Mouse (Mus musculus): ENCODE measurements at regions not wholly inside any gene's neighbourhood (a gene's known extent, or its start where the extent isn't known, plus 50 kb on each side); places are given as distances from the start of the nearest gene placed in this dataset.

- ATAC-seq (ENCODE audit: low FRiP score) = no peak
Measured at GRCm38 (mm10) chr16:92971956-92972355, 146.0 kb upstream of the Runx1 start.

GRCm38 (mm10) chr16:92970587-92970986 lies 144.6 kb upstream of the Runx1 start:
- no peak for ATAC-seq (ENCODE audit: low FRiP score)
- Histone ChIP-seq H3K4me1 (no peaks in the 10 kb centered on the region), H3K27me3 (no peaks in the 10 kb centered on the region), H3K36me3 (replicated peaks) (no peaks in the 10 kb centered on the region), H3K9ac (no peak overlapping the region), H3K4me3 (replicated peaks) (no peak overlapping the region), H3K4me2 (no peak overlapping the region), H3K9me3 (no peaks in the 10 kb centered on the region), H3K27ac (no peak overlapping the region)
- WGBS = 90% methylated on average over 2 of the region's 2 CpGs

More at GRCm38 (mm10) chr16:92971956-92972355, 146.0 kb upstream of the Runx1 start:
- Histone ChIP-seq H3K9ac (no peak overlapping the region), H3K4me2 (no peak overlapping the region), H3K27me3 (no peaks in the 10 kb centered on the region), H3K4me3 (replicated peaks) (no peak overlapping the region), H3K27ac (no peak overlapping the region), H3K4me1 (no peaks in the 10 kb centered on the region), H3K9me3 (no peaks in the 10 kb centered on the region), H3K36me3 (replicated peaks) (no peaks in the 10 kb centered on the region)
- WGBS = 88% methylated on average over 3 of the region's 3 CpGs

DNA sequence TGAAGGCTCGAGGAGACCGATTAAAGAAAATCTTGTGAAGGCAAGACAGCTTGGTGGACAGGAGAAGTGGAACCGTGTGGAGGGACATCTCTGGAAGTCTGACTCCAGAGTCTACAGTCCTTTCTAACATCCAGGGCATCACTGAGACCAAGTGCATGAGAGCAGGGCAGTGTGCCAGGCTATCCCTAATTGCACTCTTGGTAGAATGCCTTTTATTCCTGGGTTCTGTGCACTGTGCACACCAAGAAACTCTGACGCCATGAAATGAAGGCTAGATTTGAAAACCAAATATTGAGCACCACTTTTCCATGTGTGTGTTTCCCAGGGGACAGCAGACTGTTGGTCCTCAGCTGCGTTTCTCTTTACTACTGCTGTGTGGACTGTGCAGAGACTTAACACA lies 143.1 kb upstream of the Runx1 start:
- Histone ChIP-seq H3K9me3 (no peaks in the 10 kb centered on the region), H3K27ac (no peak overlapping the region), H3K27me3 (no peaks in the 10 kb centered on the region), H3K9ac (no peak overlapping the region), H3K36me3 (replicated peaks) (no peaks in the 10 kb centered on the region), H3K4me3 (replicated peaks) (no peak overlapping the region), H3K4me2 (no peak overlapping the region), H3K4me1 (no peaks in the 10 kb centered on the region)
- 83% methylated on average over 5 of the region's 5 CpGs for WGBS
- no peak for ATAC-seq (ENCODE audit: low FRiP score)

- Histone ChIP-seq H3K36me3 (replicated peaks) (no peaks in the 10 kb centered on the region), H3K9ac (no peak overlapping the region), H3K9me3 (no peaks in the 10 kb centered on the region), H3K4me3 (replicated peaks) (no peak overlapping the region), H3K27me3 (no peaks in the 10 kb centered on the region), H3K4me1 (no peaks in the 10 kb centered on the region), H3K4me2 (no peak overlapping the region), H3K27ac (no peak overlapping the region)
- no peak for ATAC-seq (ENCODE audit: low FRiP score)
- WGBS = 93% methylated on average over 10 of the region's 10 CpGs
Measured at GRCm38 (mm10) chr16:92966069-92966866, 140.3 kb upstream of the Runx1 start.

DNA sequence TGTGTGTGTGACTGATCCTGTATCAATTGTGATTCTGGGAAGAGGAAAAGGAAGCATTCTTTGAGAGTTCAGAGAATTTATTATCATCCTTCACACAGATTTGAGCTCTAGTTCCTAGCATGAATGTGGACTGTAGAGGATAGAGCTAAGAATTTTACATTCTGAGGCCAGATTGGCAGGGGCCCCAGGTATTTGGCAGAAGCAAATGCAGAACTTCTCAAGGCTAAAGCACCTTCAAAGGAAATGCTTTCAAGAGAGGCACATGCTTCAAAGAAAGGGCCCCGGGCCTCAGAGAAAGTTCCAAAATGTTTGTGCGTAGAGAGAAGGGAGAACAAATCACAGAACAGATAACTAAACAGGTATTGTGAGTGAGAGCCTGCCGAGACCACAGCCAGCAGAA lies 139.7 kb upstream of the Runx1 start:
- WGBS = 85% methylated on average over 3 of the region's 3 CpGs
- no peaks in the 10 kb centered on the region for H3K27me3 ChIP-seq
- H3K27ac ChIP-seq = no peak overlapping the region
- H3K4me2 ChIP-seq = no peak overlapping the region
- H3K36me3 ChIP-seq (replicated peaks) = no peaks in the 10 kb centered on the region
- H3K4me3 ChIP-seq (replicated peaks) = no peak overlapping the region
- no peak for ATAC-seq (ENCODE audit: low FRiP score)
- H3K4me1 ChIP-seq = no peaks in the 10 kb centered on the region
- H3K9me3 ChIP-seq = no peaks in the 10 kb centered on the region
- no peak overlapping the region for H3K9ac ChIP-seq

DNA sequence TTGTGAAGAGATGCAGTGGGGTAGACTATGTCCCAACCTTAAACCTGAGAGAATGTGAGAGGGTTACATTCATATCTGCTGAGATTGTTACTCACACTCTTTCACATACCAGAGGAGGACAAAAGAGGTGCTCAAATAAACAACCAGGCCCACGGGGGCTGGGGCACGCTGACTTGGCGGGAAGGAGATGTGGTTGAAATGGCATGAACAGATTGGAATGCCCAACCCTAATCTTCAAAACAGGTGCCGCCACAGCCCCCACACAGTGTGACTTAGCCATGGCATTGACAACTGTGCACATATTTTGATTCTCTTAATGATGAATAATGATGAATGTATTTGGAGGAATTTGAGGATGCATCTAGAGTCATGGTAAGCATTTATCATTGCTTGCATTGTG lies 137.6 kb upstream of the Runx1 start:
- no peak overlapping the region for H3K4me3 ChIP-seq (replicated peaks)
- H3K9me3 ChIP-seq = no peaks in the 10 kb centered on the region
- no peak overlapping the region for H3K9ac ChIP-seq
- no peaks in the 10 kb centered on the region for H3K27me3 ChIP-seq
- H3K36me3 ChIP-seq (replicated peaks) = no peaks in the 10 kb centered on the region
- no peaks in the 10 kb centered on the region for H3K4me1 ChIP-seq
- ATAC-seq (ENCODE audit: low FRiP score) = no peak
- WGBS = 89% methylated on average over 4 of the region's 4 CpGs
- no peak overlapping the region for H3K27ac ChIP-seq
- H3K4me2 ChIP-seq = no peak overlapping the region

- no peak for ATAC-seq (ENCODE audit: low FRiP score)
- Histone ChIP-seq H3K27ac (no peak overlapping the region), H3K4me1 (no peaks in the 10 kb centered on the region), H3K9ac (no peak overlapping the region), H3K9me3 (no peaks in the 10 kb centered on the region), H3K36me3 (replicated peaks) (no peaks in the 10 kb centered on the region), H3K4me2 (no peak overlapping the region), H3K27me3 (no peaks in the 10 kb centered on the region), H3K4me3 (replicated peaks) (no peak overlapping the region)
- WGBS = 73% methylated on average over 3 of the region's 3 CpGs
Measured at GRCm38 (mm10) chr16:92961361-92961760, 135.4 kb upstream of the Runx1 start.

- Histone ChIP-seq H3K9ac (no peak overlapping the region), H3K27ac (no peak overlapping the region), H3K4me1 (no peaks in the 10 kb centered on the region), H3K9me3 (no peaks in the 10 kb centered on the region), H3K27me3 (no peaks in the 10 kb centered on the region), H3K4me3 (replicated peaks) (no peak overlapping the region), H3K4me2 (no peak overlapping the region), H3K36me3 (replicated peaks) (no peaks in the 10 kb centered on the region)
- ATAC-seq (ENCODE audit: low FRiP score) = no peak
- 83% methylated on average over 7 of the region's 7 CpGs for WGBS
Measured at GRCm38 (mm10) chr16:92960740-92961139, 134.8 kb upstream of the Runx1 start.

DNA sequence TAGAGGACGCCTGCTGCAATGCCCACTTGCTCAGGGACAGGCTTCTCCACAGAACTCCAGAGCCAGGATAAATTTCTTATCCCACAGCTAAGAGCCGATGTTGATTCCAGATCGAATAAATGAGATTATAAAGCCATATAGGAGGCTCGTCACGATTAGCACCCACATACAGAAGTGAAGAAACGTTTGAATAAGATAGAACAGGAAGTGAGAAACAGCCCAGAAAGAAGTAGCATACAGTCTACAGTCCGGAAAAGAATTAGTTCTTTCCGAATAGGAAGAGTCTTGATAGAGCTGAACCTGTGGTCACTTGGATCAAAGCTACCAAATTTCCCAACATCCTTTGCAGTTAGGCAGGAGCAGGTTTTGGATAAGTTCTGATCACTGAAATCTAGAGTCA lies 133.0 kb upstream of the Runx1 start:
- no peak overlapping the region for H3K27ac ChIP-seq
- no peaks in the 10 kb centered on the region for H3K4me1 ChIP-seq
- no peaks in the 10 kb centered on the region for H3K36me3 ChIP-seq (replicated peaks)
- no peaks in the 10 kb centered on the region for H3K27me3 ChIP-seq
- no peak overlapping the region for H3K4me2 ChIP-seq
- 92% methylated on average over 8 of the region's 8 CpGs for WGBS
- no peak for ATAC-seq (ENCODE audit: low FRiP score)
- H3K9me3 ChIP-seq = no peaks in the 10 kb centered on the region
- no peak overlapping the region for H3K9ac ChIP-seq
- H3K4me3 ChIP-seq (replicated peaks) = no peak overlapping the region

DNA sequence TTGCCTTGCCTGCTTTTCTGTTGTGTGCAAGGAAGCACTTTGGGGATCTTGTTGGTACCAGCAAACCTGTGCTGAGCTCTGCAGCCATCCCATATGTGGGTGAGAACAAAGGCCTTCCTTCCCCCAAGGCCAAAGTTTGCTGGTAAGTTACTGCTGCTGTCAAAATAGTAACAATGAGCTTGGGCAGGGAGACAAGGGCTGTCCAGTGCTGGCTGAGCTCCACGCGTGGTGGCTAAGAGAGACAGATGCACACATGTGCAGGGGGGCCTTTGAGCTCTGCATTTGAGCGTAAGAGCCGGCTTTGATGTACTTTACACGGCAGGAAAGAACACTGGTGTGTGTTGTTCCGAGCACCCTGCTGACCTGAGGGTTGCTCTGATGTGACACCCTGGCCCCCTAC lies 132.2 kb upstream of the Runx1 start:
- 69% methylated on average over 6 of the region's 6 CpGs for WGBS
- no peak overlapping the region for H3K27ac ChIP-seq

GRCm38 (mm10) chr16:92955508-92955907 lies 129.6 kb upstream of the Runx1 start:
- H3K9ac ChIP-seq = no peak overlapping the region
- no peak for ATAC-seq (ENCODE audit: low FRiP score)
- 57% methylated on average over 5 of the region's 5 CpGs for WGBS
- H3K36me3 ChIP-seq (replicated peaks) = no peaks in the 10 kb centered on the region
- no peak overlapping the region for H3K4me3 ChIP-seq (replicated peaks)
- H3K4me1 ChIP-seq = no peaks in the 10 kb centered on the region
- no peaks in the 10 kb centered on the region for H3K27me3 ChIP-seq
- no peak overlapping the region for H3K4me2 ChIP-seq
- H3K9me3 ChIP-seq = no peaks in the 10 kb centered on the region
- H3K27ac ChIP-seq = no peak overlapping the region

More for the DNA sequence above, 132.2 kb upstream of the Runx1 start:
- H3K4me1 ChIP-seq = no peaks in the 10 kb centered on the region
- H3K9ac ChIP-seq = no peak overlapping the region
- no peaks in the 10 kb centered on the region for H3K36me3 ChIP-seq (replicated peaks)
- H3K4me2 ChIP-seq = no peak overlapping the region
- H3K4me3 ChIP-seq (replicated peaks) = no peak overlapping the region
- H3K9me3 ChIP-seq = no peaks in the 10 kb centered on the region
- no peak for ATAC-seq (ENCODE audit: low FRiP score)
- H3K27me3 ChIP-seq = no peaks in the 10 kb centered on the region

DNA sequence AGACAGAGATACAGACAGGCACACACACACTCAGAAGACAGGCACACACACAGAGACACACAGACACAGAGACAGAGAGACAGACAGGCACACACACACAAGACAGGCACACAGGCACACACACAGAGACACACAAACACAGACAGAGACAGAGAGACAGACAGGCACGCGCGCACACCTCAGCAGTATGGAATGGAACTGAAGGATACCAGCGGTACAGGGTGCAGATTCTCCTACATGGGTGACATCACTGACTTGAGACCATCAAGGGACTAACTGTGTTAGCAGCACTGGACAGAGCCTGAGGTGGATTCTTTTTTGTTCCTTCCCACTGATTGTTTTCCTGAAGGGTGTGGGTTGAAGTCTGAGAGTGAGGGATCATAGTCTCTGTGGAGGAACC lies 129.1 kb upstream of the Runx1 start:
- Histone ChIP-seq H3K27ac (no peak overlapping the region), H3K4me2 (no peak overlapping the region), H3K9ac (no peak overlapping the region), H3K9me3 (no peaks in the 10 kb centered on the region), H3K36me3 (replicated peaks) (no peaks in the 10 kb centered on the region), H3K4me3 (replicated peaks) (no peak overlapping the region), H3K27me3 (no peaks in the 10 kb centered on the region), H3K4me1 (no peaks in the 10 kb centered on the region)
- 98% methylated on average over 4 of the region's 4 CpGs for whole genome bisulfite sequencing
- ATAC-seq (ENCODE audit: low FRiP score) = no peak

DNA sequence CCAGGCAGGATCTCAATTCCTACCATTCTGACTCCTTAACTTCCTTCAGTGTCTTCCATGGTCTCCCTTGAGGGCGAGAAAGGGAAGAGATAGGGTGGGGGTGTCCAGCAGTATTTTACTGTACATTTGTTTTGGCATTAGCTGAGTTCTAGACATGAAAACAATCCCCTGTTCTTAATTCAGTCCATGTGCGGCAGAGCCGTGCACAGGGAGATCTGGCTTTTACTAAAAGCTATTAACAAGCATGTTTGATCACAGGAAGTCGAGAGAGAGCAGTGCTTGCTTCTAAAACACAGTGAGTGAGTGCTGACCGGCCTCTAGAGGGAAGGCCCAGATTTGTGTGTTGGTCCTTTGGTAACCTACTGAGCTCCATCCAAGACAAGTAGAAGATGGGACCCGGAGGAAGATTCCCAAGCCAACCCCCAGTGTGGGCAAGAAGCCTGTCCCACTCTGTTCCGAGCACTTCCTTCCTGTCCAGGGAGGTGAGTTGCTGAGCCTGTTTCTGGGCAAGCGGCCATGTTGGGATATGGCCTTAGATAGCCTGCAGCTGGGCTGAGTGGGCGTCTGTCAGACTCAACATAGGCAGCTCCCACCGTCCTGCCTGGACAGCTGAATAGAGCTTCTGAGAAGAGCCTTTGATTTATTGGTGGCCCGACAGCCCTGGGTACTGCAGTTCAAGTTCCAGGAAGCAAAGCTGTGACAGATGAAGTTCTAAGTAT lies 128.1 kb upstream of the Runx1 start:
- 77% methylated on average over 11 of the region's 11 CpGs for WGBS
- no peak overlapping the region for H3K4me3 ChIP-seq (replicated peaks)
- no peaks in the 10 kb centered on the region for H3K9me3 ChIP-seq
- no peak overlapping the region for H3K9ac ChIP-seq
- H3K27me3 ChIP-seq = no peaks in the 10 kb centered on the region
- no peak for ATAC-seq (ENCODE audit: low FRiP score)
- no peaks in the 10 kb centered on the region for H3K36me3 ChIP-seq (replicated peaks)
- H3K4me1 ChIP-seq = no peaks in the 10 kb centered on the region
- 0 out of 2 replicates have a peak overlapping the region, but pooled peaks have one; percentile 32 for H3K27ac ChIP-seq
- H3K4me2 ChIP-seq = no peak overlapping the region
